ENCODE assay signal across 9 mouse cellular contexts in genomic region chr14:55617822-55618221, GRCm38 (mm10). TPM values are rescaled to one million over a fixed set of nuclear protein-coding genes. Genes with fewer than 3 reads are reported as not detected.
DNase-seq lines count a peak whose midpoint lies in the region; ATAC-seq lines count a peak whose summit lies in the region.
"Had no signal": no experiment of that assay in that cellular context is flagged by ENCODE, and none has a peak within 500 bp of the region (broad histone marks: within the 10 kb centered on the region; RNA-seq: fewer than 3 reads in every experiment).

TSS of gene Rec8 (plus strand) at chr14:55618037.

- 0 out of 2 replicates have a peak, but pooled peaks cover 3% of the 10 kb centered on the region for H3K36me3 ChIP-seq in limb, embryonic 10.5 days

- ATAC-seq in hematopoietic stem cell, adult 5-6 weeks (replicated peaks in 1 of 2; ENCODE audit: insufficient read depth in 1 of 2, low FRiP score in 2 of 2, low TSS enrichment in 1 of 2, low read depth in 1 of 2, poor library complexity in 2 of 2, severe bottlenecking in 2 of 2): peak; percentile 85 to 88
- ATAC-seq: Patski had no signal

- peak within 1 kb of the TSS; percentile 39 for H3K4me3 ChIP-seq in limb, embryonic 10.5 days

- peak within 1 kb of the TSS; percentile 46; the same call in 1 of the 2 replicates for H3K27ac ChIP-seq in limb, embryonic 10.5 days

- WGBS in limb, embryonic 10.5 days: 21% methylated on average over 21 of the region's 21 CpGs

- H3K27me3 ChIP-seq in limb, embryonic 10.5 days (ENCODE audit: low read depth, poor library complexity, severe bottlenecking): peaks cover 9% of the 10 kb centered on the region; the same call in 1 of the 2 replicates
- H3K27me3 ChIP-seq: Patski had no signal

- peaks cover 21% of the 10 kb centered on the region for H3K4me1 ChIP-seq in limb, embryonic 10.5 days

- H3K9me3 ChIP-seq in limb, embryonic 10.5 days (replicated peaks): no peaks in the 10 kb centered on the region

- DNase-seq in ovary, adult 18-20 months (ENCODE audit: low spot score): peak; percentile 20
- no peak for DNase-seq in ovary, postnatal 10 days (ENCODE audit: low spot score)
- peak; percentile 78 for DNase-seq in embryo, embryonic 10.5 days (ENCODE audit: low spot score)
- DNase-seq in limb, embryonic 10.5 days (ENCODE audit: low spot score): peak; percentile 66
- peak; percentile 14 for DNase-seq in mesoderm, embryonic 11.5 days (ENCODE audit: low read depth, low spot score)
- DNase-seq in urinary bladder, postnatal 10 days (ENCODE audit: low spot score): no peak
- DNase-seq in right cerebral cortex, postnatal 10 days (ENCODE audit: low spot score in 2 of 2): no peak

RNA-seq across cellular contexts. Expression of gene Rec8, which starts in this region (rescaled TPM):
- 15.4 and 17.9 TPM in 2 replicates for total RNA-seq in hematopoietic stem cell, adult 5-6 weeks (2017)
- 6.1 and 12.1 TPM in 2 replicates for polyA plus RNA-seq in limb, embryonic 10.5 days (2016; fragmentation: Nextera tagmentation; extraction: Ambion mirVana)
- polyA plus RNA-seq: Patski had no signal

Comparison
In these comparisons a context has a peak if more than half of its experiments do, and no peak if none do; other contexts are left out.
1. DNase-seq: peak in ovary, adult 18-20 months (single experiment), embryo, embryonic 10.5 days (single experiment), limb, embryonic 10.5 days (single experiment) and mesoderm, embryonic 11.5 days (single experiment); none in ovary, postnatal 10 days (single experiment), urinary bladder, postnatal 10 days (single experiment) and right cerebral cortex, postnatal 10 days (0 of 2).